Mouse (Mus musculus): ENCODE measurements at regions not wholly inside any gene's neighbourhood (a gene's known extent, or its start where the extent isn't known, plus 50 kb on each side); places are given as distances from the start of the nearest gene placed in this dataset.

- no peak for TF ChIP-seq CTCF (IDR thresholded peaks at IDR 0.05; ENCODE audit: low read depth)
- no peak for TF ChIP-seq EP300 (optimal IDR thresholded peaks at IDR 0.05)
Measured at GRCm38 (mm10) chr17:4903129-4903528, 91.0 kb upstream of the Arid1b start.
